Mouse (Mus musculus) gastrocnemius, adult 18-20 months (tissue): ENCODE measurements around the gene Otc. TPM values are rescaled to one million over a fixed set of nuclear protein-coding genes. Genes with fewer than 3 reads are reported as not detected.

Experiments
- DNase-seq: peaks from one replicate; pipeline ENCODE4 v3.0.0; 2021; ENCODE audit warnings: low spot score
- long read RNA-seq, 2 experiments: library from polyadenylated mRNA; stranded (forward); transcript quantifications; one replicate each; pipeline ENCODE4 v2.0.0; 2021
- total RNA-seq, 2 experiments: library from RNA; stranded (reverse); gene quantifications; 2 replicates each; pipeline ENCODE4 v1.2.3; 2021

Gene Otc
- total RNA-seq = under 1 TPM in 1 of 2 experiments, not detected in 1; 0.17 TPM
- long read RNA-seq, experiment 1 = 0 reads
- long read RNA-seq, experiment 2 = 0 reads

GRCm38 (mm10) chrX:10251852-10252504 lies at the start of gene Otc:
TSS of gene Otc (plus strand) at chrX:10252305.
- no peak for DNase-seq

GRCm38 (mm10) chrX:10205937-10206336 lies 46.2 kb upstream of the Otc start:
- DNase-seq = no peak

GRCm38 (mm10) chrX:10215972-10216371 lies 36.1 kb upstream of the Otc start:
- peak; percentile 41 for DNase-seq

GRCm38 (mm10) chrX:10216410-10216949 lies 35.6 kb upstream of the Otc start, which contains the start of gene Rpgr:
TSS of gene Rpgr (minus strand) at chrX:10216920.
- peak; percentile 90 for DNase-seq

GRCm38 (mm10) chrX:10219281-10219680 lies 32.8 kb upstream of the Otc start:
- DNase-seq = peak; percentile 2

- no peak for DNase-seq
Measured at GRCm38 (mm10) chrX:10233051-10233450, 19.1 kb upstream of the Otc start.

GRCm38 (mm10) chrX:10234617-10235016 lies 17.5 kb upstream of the Otc start:
- no peak for DNase-seq

- no peak for DNase-seq
Measured at GRCm38 (mm10) chrX:10239515-10239914, 12.6 kb upstream of the Otc start.

GRCm38 (mm10) chrX:10243916-10244315 lies 8.2 kb upstream of the Otc start:
- no peak for DNase-seq

- DNase-seq = no peak
Measured at GRCm38 (mm10) chrX:10251357-10251756, 748 bp upstream of the Otc start.

- DNase-seq = no peak
Measured at GRCm38 (mm10) chrX:10257774-10258173, 5.7 kb downstream of the Otc start.

GRCm38 (mm10) chrX:10258260-10258659 lies 6.2 kb downstream of the Otc start:
- DNase-seq = no peak

- no peak for DNase-seq
Measured at GRCm38 (mm10) chrX:10268308-10268707, 16.2 kb downstream of the Otc start.

GRCm38 (mm10) chrX:10268761-10269437 lies 16.8 kb downstream of the Otc start:
- no peak for DNase-seq

- DNase-seq = no peak
Measured at GRCm38 (mm10) chrX:10297341-10297740, 45.2 kb downstream of the Otc start.

- DNase-seq = no peak
Measured at GRCm38 (mm10) chrX:10318176-10318575, 66.1 kb downstream of the Otc start.

- DNase-seq = no peak
Measured at GRCm38 (mm10) chrX:10330246-10330645, 78.1 kb downstream of the Otc start.

GRCm38 (mm10) chrX:10331749-10332148 lies 79.6 kb downstream of the Otc start:
- DNase-seq = no peak

GRCm38 (mm10) chrX:10336816-10337215 lies 84.7 kb downstream of the Otc start:
- no peak for DNase-seq

- no peak for DNase-seq
Measured at GRCm38 (mm10) chrX:10355867-10356266, 103.8 kb downstream of the Otc start.
